Comparison of ENCODE assay signal across 8 mouse cellular contexts in the genomic region with DNA sequence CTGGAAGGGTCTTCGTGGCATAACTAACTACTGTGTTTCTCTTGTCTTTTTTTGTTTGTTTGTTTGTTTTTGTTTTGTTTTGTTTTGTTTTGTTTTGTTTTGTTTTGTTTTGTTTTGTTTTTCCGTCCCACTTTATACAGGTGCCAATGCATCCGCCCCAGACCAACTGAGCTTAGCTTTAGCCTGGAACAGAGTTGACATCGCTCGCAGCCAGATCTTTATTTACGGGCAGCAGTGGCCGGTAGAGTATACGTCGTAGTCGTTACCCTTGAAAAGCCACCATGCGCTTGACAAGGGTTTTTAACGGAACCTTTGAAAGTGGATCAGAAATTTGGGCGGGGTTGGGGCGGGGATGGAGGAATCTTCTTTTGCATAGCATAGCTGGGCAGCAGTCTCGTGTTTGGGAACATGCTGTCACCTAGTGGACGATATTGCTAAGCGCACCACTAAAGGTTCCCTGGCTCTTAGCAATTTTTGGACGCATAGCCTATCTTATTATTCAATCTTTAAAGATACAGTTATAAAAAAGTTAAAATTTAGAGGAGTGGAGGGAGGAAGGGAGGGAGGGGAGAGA.
A peak's percentile ranks its signal among the peaks of the same experiment; 100 is the strongest.
DNase-seq lines count a peak whose midpoint lies in the region; ATAC-seq and TF ChIP-seq lines count a peak whose summit lies in the region.

No protein-coding gene starts in this region.

- H3K9me3 ChIP-seq in midbrain, embryonic 15.5 days: no peaks in the 10 kb centered on the region

- TF ChIP-seq CTCF in cortical plate, adult 2 months (IDR thresholded peaks at IDR 0.05; ENCODE audit: extremely low read depth, insufficient read depth, low read length): peak; percentile 91

- H3K27me3 ChIP-seq in midbrain, embryonic 15.5 days (replicated peaks): no peaks in the 10 kb centered on the region

- peak overlapping the region; percentile 22; the same call in 1 of the 2 replicates for H3K4me3 ChIP-seq in cortical plate, adult 2 months (ENCODE audit: insufficient read depth, low read length)
- peak overlapping the region; percentile 27 for H3K4me3 ChIP-seq in midbrain, embryonic 15.5 days

- H3K9ac ChIP-seq in midbrain, embryonic 15.5 days: no peak overlapping the region

- WGBS in midbrain, embryonic 15.5 days: 22% methylated on average over 18 of the region's 18 CpGs

- peak overlapping the region; percentile 54 for H3K4me2 ChIP-seq in midbrain, embryonic 15.5 days

- DNase-seq in ovary, postnatal 36 days (ENCODE audit: low spot score): peak; percentile 22
- DNase-seq in ovary, adult 18-20 months (ENCODE audit: low spot score): no peak
- peak; percentile 14 for DNase-seq in kidney, adult 11 months
- peak; percentile 55 for DNase-seq in left cerebral cortex, postnatal 4 days
- no peak for DNase-seq in thymus, adult 18-20 months

- TF ChIP-seq POLR2A in cortical plate, adult 2 months (IDR thresholded peaks at IDR 0.05; ENCODE audit: extremely low read depth, insufficient read depth, low read length): no peak

- intact Hi-C loops in left cerebral cortex, postnatal 4 days (cut with DNase I): loop anchor here (2.0 to 10.0 kb wide), 2 partner anchors 329 to 545 kb away; no protein-coding TSS in a partner anchor

- peaks cover 2% of the 10 kb centered on the region; the same call in 1 of the 2 replicates for H3K4me1 ChIP-seq in cortical plate, adult 2 months (ENCODE audit: control insufficient read depth, insufficient read depth, low read length)
- 0 out of 2 replicates have a peak, but pooled peaks cover 3% of the 10 kb centered on the region for H3K4me1 ChIP-seq in midbrain, embryonic 15.5 days

- H3K36me3 ChIP-seq in midbrain, embryonic 15.5 days (replicated peaks): no peaks in the 10 kb centered on the region

- ATAC-seq in granulocyte monocyte progenitor cell, adult 5-6 weeks (replicated peaks; ENCODE audit: poor library complexity, severe bottlenecking): peak; percentile 81
- ATAC-seq in midbrain, embryonic 15.5 days (replicated peaks): peak; percentile 93

- H3K27ac ChIP-seq in cortical plate, adult 2 months (ENCODE audit: insufficient read depth, low read length): no peak overlapping the region
- H3K27ac ChIP-seq in midbrain, embryonic 15.5 days: no peak overlapping the region

Comparison
In these comparisons a context has a peak if more than half of its experiments do, and no peak if none do; other contexts are left out.
1. DNase-seq: peak in ovary, postnatal 36 days (single experiment), kidney, adult 11 months (single experiment) and left cerebral cortex, postnatal 4 days (single experiment); none in ovary, adult 18-20 months (single experiment) and thymus, adult 18-20 months (0 of 2).